Mouse (Mus musculus) kidney, adult 9 months (tissue): Measurements from ENCODE around the gene Cldn12.

Experiments
- DNase-seq: peaks from one replicate; pipeline ENCODE4 v3.0.0; 2022

Gene Cldn12

GRCm38 (mm10) chr5:5514196-5515076 is at the start of gene Cldn12:
Gene Cldn12 (minus strand): TSS chr5:5514958.
- DNase-seq = peak; percentile 99

- DNase-seq = no peak
Observed at GRCm38 (mm10) chr5:5562435-5562834, 47.7 kb upstream of the Cldn12 start.

GRCm38 (mm10) chr5:5561041-5561706 is 46.4 kb upstream of the Cldn12 start:
- DNase-seq = no peak

- DNase-seq = no peak
Observed at GRCm38 (mm10) chr5:5559798-5560197, 45.0 kb upstream of the Cldn12 start.

- peak; percentile 91 for DNase-seq
Observed at GRCm38 (mm10) chr5:5559079-5559740, 44.5 kb upstream of the Cldn12 start, which contains the start of gene Gtpbp10. Gene Gtpbp10 (minus strand): TSS chr5:5559538.

GRCm38 (mm10) chr5:5551110-5551509 is 36.4 kb upstream of the Cldn12 start:
- no peak for DNase-seq

- DNase-seq = no peak
Observed at GRCm38 (mm10) chr5:5540385-5540784, 25.6 kb upstream of the Cldn12 start.

GRCm38 (mm10) chr5:5539771-5540170 is 25.0 kb upstream of the Cldn12 start:
- no peak for DNase-seq

GRCm38 (mm10) chr5:5536131-5536530 is 21.4 kb upstream of the Cldn12 start:
- DNase-seq = peak; percentile 59

GRCm38 (mm10) chr5:5533656-5534420 is 19.1 kb upstream of the Cldn12 start:
- DNase-seq = peak; percentile 89

- DNase-seq = no peak
Observed at GRCm38 (mm10) chr5:5515411-5515810, 653 bp upstream of the Cldn12 start.

GRCm38 (mm10) chr5:5511401-5511800 is 3.4 kb downstream of the Cldn12 start:
- no peak for DNase-seq

- DNase-seq = no peak
Observed at GRCm38 (mm10) chr5:5510989-5511388, 3.8 kb downstream of the Cldn12 start.

- no peak for DNase-seq
Observed at GRCm38 (mm10) chr5:5510304-5510887, 4.4 kb downstream of the Cldn12 start.

GRCm38 (mm10) chr5:5508231-5508630 is 6.5 kb downstream of the Cldn12 start:
- no peak for DNase-seq

- DNase-seq = peak; percentile 81
Observed at GRCm38 (mm10) chr5:5507701-5508225, 7.0 kb downstream of the Cldn12 start.

GRCm38 (mm10) chr5:5504456-5504855 is 10.3 kb downstream of the Cldn12 start:
- DNase-seq = no peak

- DNase-seq = no peak
Observed at GRCm38 (mm10) chr5:5503381-5503780, 11.4 kb downstream of the Cldn12 start.

GRCm38 (mm10) chr5:5501583-5501982 is 13.2 kb downstream of the Cldn12 start:
- no peak for DNase-seq

- no peak for DNase-seq
Observed at GRCm38 (mm10) chr5:5496393-5496792, 18.4 kb downstream of the Cldn12 start.

GRCm38 (mm10) chr5:5495042-5495441 is 19.7 kb downstream of the Cldn12 start:
- no peak for DNase-seq
